Mouse (Mus musculus) hindbrain, embryonic 12.5 days (tissue): Measurements from ENCODE around the gene Gm30191. TPM values are rescaled to one million over a fixed set of nuclear protein-coding genes. Genes with fewer than 3 reads are reported as not detected.
A peak's percentile ranks its signal among the peaks of the same experiment; 100 is the strongest.

ENCODE experiments used
- ATAC-seq: fragments of 200-750 bp; cut with Nextera tagmentation; 2 replicates; pipeline ENCODE4 v1.8.0; 2017; ENCODE audit warnings: moderate TSS enrichment; ENCODE audit not compliant: low FRiP score
- H3K27ac ChIP-seq: fragments of 300-500 bp; sonication (generic); 2 replicates; pipeline ENCODE4 v1.5.1; 2016; ENCODE audit warnings: mild to moderate bottlenecking
- H3K27me3 ChIP-seq: fragments of 300-500 bp; sonication (generic); 2 replicates; pipeline ENCODE4 v1.6.1; 2016; ENCODE audit warnings: mild to moderate bottlenecking
- H3K36me3 ChIP-seq: fragments of 300-500 bp; sonication (generic); 2 replicates; pipeline ENCODE4 v1.6.1; 2016; ENCODE audit warnings: mild to moderate bottlenecking
- H3K4me1 ChIP-seq: fragments of 300-500 bp; sonication (generic); 2 replicates; pipeline ENCODE4 v1.6.1; 2016
- H3K4me2 ChIP-seq: fragments of 300-500 bp; sonication (generic); replicated peaks from 2 replicates; pipeline ENCODE4 v1.6.1; 2016; ENCODE audit warnings: mild to moderate bottlenecking
- H3K4me3 ChIP-seq: fragments of 300-500 bp; sonication (generic); 2 replicates; pipeline ENCODE4 v1.5.1; 2016; ENCODE audit warnings: mild to moderate bottlenecking
- H3K9ac ChIP-seq: fragments of 300-500 bp; sonication (generic); 2 replicates; pipeline ENCODE4 v1.6.1; 2016; ENCODE audit warnings: mild to moderate bottlenecking, moderate library complexity
- H3K9me3 ChIP-seq: fragments of 300-500 bp; sonication (generic); replicated peaks from 2 replicates; pipeline ENCODE4 v1.6.1; 2016; ENCODE audit warnings: mild to moderate bottlenecking
- WGBS: fragments of 180-500 bp; shearing (Covaris S2); methylation state at CpG from one replicate; pipeline ENCODE4 v1.1.7; 2016; 5-methylcytosine and 5-hydroxymethylcytosine counted together
- polyA plus RNA-seq: library from polyadenylated mRNA; unstranded; fragments of >200 nt; fragmentation: Nextera tagmentation; extraction: Ambion mirVana; gene quantifications from 2 replicates; pipeline ENCODE4 v1.2.1, GENCODE M21; 2016

The Gm30191 gene
- 0.35 and 0.39 TPM in 2 replicates for polyA plus RNA-seq

- H3K27me3 ChIP-seq: peaks cover 58% of the 10 kb centered on the region
- H3K36me3 ChIP-seq: no peaks in the 10 kb centered on the region
- peaks cover 41% of the 10 kb centered on the region for H3K4me1 ChIP-seq
- no peak for ATAC-seq
- peak within 1 kb of the TSS; percentile 87 for H3K4me3 ChIP-seq
- peak within 1 kb of the TSS; percentile 83; the same call in 1 of the 2 replicates for H3K9ac ChIP-seq
- no peak within 1 kb of the TSS for H3K27ac ChIP-seq
- no peaks in the 10 kb centered on the region for H3K9me3 ChIP-seq
- WGBS: 70% methylated on average over 7 of the region's 7 CpGs
- H3K4me2 ChIP-seq: peak within 1 kb of the TSS; percentile 96
These were observed at the start of gene Gm30191 for GRCm38 (mm10) chr4:134246719-134247258. TSS of gene Gm30191 (plus strand) at chr4:134246935.

- H3K27me3 ChIP-seq: no peaks in the 10 kb centered on the region
- H3K4me3 ChIP-seq: no peak overlapping the region
- no peak overlapping the region for H3K9ac ChIP-seq
- H3K4me1 ChIP-seq: no peaks in the 10 kb centered on the region
- no peak overlapping the region for H3K27ac ChIP-seq
- no peak for ATAC-seq
- no peaks in the 10 kb centered on the region for H3K9me3 ChIP-seq
- 79% methylated on average over 2 of the region's 2 CpGs for WGBS
- no peak overlapping the region for H3K4me2 ChIP-seq
- H3K36me3 ChIP-seq: no peaks in the 10 kb centered on the region
These were observed 47.4 kb upstream of the Gm30191 start for GRCm38 (mm10) chr4:134199371-134199770.

- Histone ChIP-seq H3K4me3 (no peak within 1 kb of the TSS), H3K27ac (no peak within 1 kb of the TSS), H3K9me3 (no peaks in the 10 kb centered on the region), H3K4me1 (no peaks in the 10 kb centered on the region), H3K27me3 (no peaks in the 10 kb centered on the region), H3K9ac (no peak within 1 kb of the TSS), H3K4me2 (no peak within 1 kb of the TSS), H3K36me3 (no peaks in the 10 kb centered on the region)
- ATAC-seq: no peak
- WGBS: 88% methylated on average over 4 of the region's 4 CpGs
These were observed 43.8 kb upstream of the Gm30191 start, which contains the start of gene Gm7534 for GRCm38 (mm10) chr4:134202904-134203303. TSS of gene Gm7534 (minus strand) at chr4:134203004.

- H3K27ac ChIP-seq: no peak overlapping the region
- no peaks in the 10 kb centered on the region for H3K4me1 ChIP-seq
- H3K27me3 ChIP-seq: no peaks in the 10 kb centered on the region
- 87% methylated on average over 17 of the region's 17 CpGs for WGBS
- no peak for ATAC-seq
- H3K4me2 ChIP-seq: no peak overlapping the region
- H3K9me3 ChIP-seq: no peaks in the 10 kb centered on the region
- H3K36me3 ChIP-seq: no peaks in the 10 kb centered on the region
- no peak overlapping the region for H3K9ac ChIP-seq
- H3K4me3 ChIP-seq: no peak overlapping the region
These were observed 43.3 kb upstream of the Gm30191 start for GRCm38 (mm10) chr4:134203340-134203896.

GRCm38 (mm10) chr4:134206488-134207053 lies 40.2 kb upstream of the Gm30191 start:
- Histone ChIP-seq H3K36me3 (no peaks in the 10 kb centered on the region), H3K27me3 (no peaks in the 10 kb centered on the region), H3K9me3 (no peaks in the 10 kb centered on the region), H3K27ac (no peak overlapping the region), H3K4me3 (no peak overlapping the region), H3K4me2 (no peak overlapping the region), H3K4me1 (no peaks in the 10 kb centered on the region), H3K9ac (no peak overlapping the region)
- no peak for ATAC-seq
- 63% methylated on average over 6 of the region's 6 CpGs for WGBS

- no peaks in the 10 kb centered on the region for H3K9me3 ChIP-seq
- H3K4me2 ChIP-seq: no peak overlapping the region
- 59% methylated on average over 11 of the region's 11 CpGs for WGBS
- H3K9ac ChIP-seq: no peak overlapping the region
- no peak for ATAC-seq
- no peaks in the 10 kb centered on the region for H3K4me1 ChIP-seq
- H3K4me3 ChIP-seq: no peak overlapping the region
- 0 out of 2 replicates have a peak, but pooled peaks cover 2% of the 10 kb centered on the region for H3K27me3 ChIP-seq
- H3K27ac ChIP-seq: no peak overlapping the region
- no peaks in the 10 kb centered on the region for H3K36me3 ChIP-seq
These were observed 23.7 kb upstream of the Gm30191 start for GRCm38 (mm10) chr4:134222793-134223600.

GRCm38 (mm10) chr4:134227194-134227593 lies 19.5 kb upstream of the Gm30191 start, which contains the start of gene Catsper4:
TSS of gene Catsper4 (minus strand) at chr4:134227383.
- no peaks in the 10 kb centered on the region for H3K9me3 ChIP-seq
- 0 out of 2 replicates have a peak, but pooled peaks cover 2% of the 10 kb centered on the region for H3K27me3 ChIP-seq
- 66% methylated on average over 8 of the region's 8 CpGs for WGBS
- H3K4me2 ChIP-seq: no peak within 1 kb of the TSS
- H3K36me3 ChIP-seq: no peaks in the 10 kb centered on the region
- H3K27ac ChIP-seq: no peak within 1 kb of the TSS
- no peaks in the 10 kb centered on the region for H3K4me1 ChIP-seq
- no peak within 1 kb of the TSS for H3K9ac ChIP-seq
- H3K4me3 ChIP-seq: no peak within 1 kb of the TSS
- ATAC-seq: no peak

- no peaks in the 10 kb centered on the region for H3K36me3 ChIP-seq
- ATAC-seq: no peak
- no peak overlapping the region for H3K9ac ChIP-seq
- H3K4me2 ChIP-seq: no peak overlapping the region
- WGBS: 47% methylated on average over 8 of the region's 8 CpGs
- H3K27ac ChIP-seq: no peak overlapping the region
- no peaks in the 10 kb centered on the region for H3K9me3 ChIP-seq
- H3K4me1 ChIP-seq: peaks cover 3% of the 10 kb centered on the region; the same call in 1 of the 2 replicates
- no peak overlapping the region for H3K4me3 ChIP-seq
- H3K27me3 ChIP-seq: peaks cover 3% of the 10 kb centered on the region; the same call in 1 of the 2 replicates
These were observed 16.3 kb upstream of the Gm30191 start for GRCm38 (mm10) chr4:134230431-134230830.

GRCm38 (mm10) chr4:134234876-134235275 lies 11.9 kb upstream of the Gm30191 start:
- no peak overlapping the region for H3K9ac ChIP-seq
- peaks cover 9% of the 10 kb centered on the region; the same call in 1 of the 2 replicates for H3K4me1 ChIP-seq
- no peak overlapping the region for H3K4me2 ChIP-seq
- H3K9me3 ChIP-seq: no peaks in the 10 kb centered on the region
- H3K4me3 ChIP-seq: no peak overlapping the region
- H3K27ac ChIP-seq: no peak overlapping the region
- WGBS: 81% methylated on average over 5 of the region's 5 CpGs
- ATAC-seq: no peak
- peaks cover 35% of the 10 kb centered on the region for H3K27me3 ChIP-seq
- H3K36me3 ChIP-seq: no peaks in the 10 kb centered on the region

GRCm38 (mm10) chr4:134237582-134238278 lies 9.0 kb upstream of the Gm30191 start:
- no peak for ATAC-seq
- H3K4me3 ChIP-seq: peak overlapping the region; percentile 8; the same call in 1 of the 2 replicates
- peaks cover 7% of the 10 kb centered on the region; the same call in 1 of the 2 replicates for H3K4me1 ChIP-seq
- peaks cover 35% of the 10 kb centered on the region for H3K27me3 ChIP-seq
- no peaks in the 10 kb centered on the region for H3K36me3 ChIP-seq
- no peak overlapping the region for H3K9ac ChIP-seq
- H3K9me3 ChIP-seq: no peaks in the 10 kb centered on the region
- H3K4me2 ChIP-seq: peak overlapping the region; percentile 25
- H3K27ac ChIP-seq: no peak overlapping the region
- 27% methylated on average over 19 of the region's 19 CpGs for WGBS

- WGBS: 3% methylated on average over 18 of the region's 18 CpGs
- no peak within 1 kb of the TSS for H3K9ac ChIP-seq
- H3K4me3 ChIP-seq: peak within 1 kb of the TSS; percentile 8; the same call in 1 of the 2 replicates
These were observed 8.5 kb upstream of the Gm30191 start, which contains the start of gene Cnksr1 for GRCm38 (mm10) chr4:134238279-134238651. TSS of gene Cnksr1 (minus strand) at chr4:134238399.

More at GRCm38 (mm10) chr4:134238279-134238651, 8.5 kb upstream of the Gm30191 start, which contains the start of gene Cnksr1:
- Histone ChIP-seq H3K9me3 (no peaks in the 10 kb centered on the region), H3K27me3 (peaks cover 35% of the 10 kb centered on the region), H3K4me1 (peaks cover 6% of the 10 kb centered on the region; the same call in 1 of the 2 replicates), H3K27ac (no peak within 1 kb of the TSS), H3K36me3 (no peaks in the 10 kb centered on the region), H3K4me2 (peak within 1 kb of the TSS; percentile 25)
- 0 out of 2 replicates have a peak, but pooled peaks have one; percentile 26 for ATAC-seq
